Mouse (Mus musculus) MEL (cell line): ENCODE measurements around the gene Trpm8.

Experiments
- CTCF ChIP-seq, 3 experiments: IDR thresholded peaks in 2 of 3; conservative IDR thresholded peaks in 1 of 3; 2 replicates each; pipeline ENCODE4 v1.5.1; 2011 to 2012; ENCODE audit warnings: low read length in 3 of 3, low read depth in 2 of 3, mild to moderate bottlenecking in 2 of 3, improper control_type of control experiment in 1 of 3, inconsistent platforms in 1 of 3, mixed read lengths in 1 of 3, moderate library complexity in 1 of 3; ENCODE audit not compliant: control insufficient read depth in 1 of 3, insufficient read depth in 1 of 3, poor library complexity in 1 of 3, severe bottlenecking in 1 of 3
- ELF1 ChIP-seq: IDR thresholded peaks from 2 replicates; pipeline ENCODE4 v1.6.1; 2014; ENCODE audit warnings: low read depth, mild to moderate bottlenecking, inconsistent platforms, low read length, improper control_type of control experiment, moderate library complexity
- ETS1 ChIP-seq: IDR thresholded peaks from 2 replicates; pipeline ENCODE4 v1.6.1; 2012; ENCODE audit warnings: low read depth, mild to moderate bottlenecking, inconsistent platforms, low read length, improper control_type of control experiment, moderate library complexity
- GATA1 ChIP-seq: IDR thresholded peaks from 2 replicates; pipeline ENCODE4 v1.6.1; 2011; ENCODE audit warnings: low read depth, low read length, improper control_type of control experiment
- POLR2A ChIP-seq, 2 experiments: IDR thresholded peaks; 2 replicates each; pipeline ENCODE4 v1.6.1; 2011 to 2012; ENCODE audit warnings: low read length in 2 of 2, mild to moderate bottlenecking in 2 of 2, control low read depth in 1 of 2, improper control_type of control experiment in 1 of 2, low read depth in 1 of 2, moderate library complexity in 1 of 2; ENCODE audit not compliant: control insufficient read depth in 1 of 2, insufficient read depth in 1 of 2, poor library complexity in 1 of 2
- SMC3 ChIP-seq: IDR thresholded peaks from 2 replicates; pipeline ENCODE4 v1.6.1; 2011; ENCODE audit warnings: low read depth, low read length, improper control_type of control experiment
- TCF12 ChIP-seq: IDR thresholded peaks from 2 replicates; pipeline ENCODE4 v1.6.1; 2014; ENCODE audit warnings: low read depth, mild to moderate bottlenecking, inconsistent platforms, low read length, improper control_type of control experiment, moderate library complexity
- UBTF ChIP-seq: IDR thresholded peaks from 2 replicates; pipeline ENCODE4 v1.6.1; 2012; ENCODE audit warnings: low read depth, mild to moderate bottlenecking, inconsistent platforms, low read length, improper control_type of control experiment, moderate library complexity, borderline replicate concordance; ENCODE audit not compliant: insufficient read depth
- ZNF384 ChIP-seq: IDR thresholded peaks from 2 replicates; pipeline ENCODE4 v1.6.1; 2012; ENCODE audit warnings: low read depth, mild to moderate bottlenecking, inconsistent platforms, low read length, improper control_type of control experiment

DNA sequence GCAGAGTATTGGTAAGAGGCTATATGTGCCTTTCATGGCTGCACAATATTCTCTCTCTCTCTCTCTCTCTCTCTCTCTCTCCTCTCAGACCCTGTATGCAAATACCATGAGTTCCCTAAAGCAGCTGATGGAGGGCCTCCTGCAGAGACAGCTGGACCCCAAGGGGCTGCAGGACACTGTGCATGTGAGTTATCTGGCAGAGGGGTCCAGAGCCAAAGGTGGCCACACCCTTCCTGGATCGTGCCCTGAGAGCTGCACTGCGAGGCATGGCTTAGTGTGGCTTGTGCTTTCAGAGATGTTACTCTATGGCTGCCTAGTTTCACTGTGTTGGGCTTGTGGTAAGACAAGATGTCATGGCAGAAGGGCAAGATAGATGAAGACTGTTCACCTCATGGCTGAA, 29.8 kb upstream of the Trpm8 start:
- TF ChIP-seq POLR2A (IDR thresholded peaks at IDR 0.05; ENCODE audit: control insufficient read depth in 1 of 2, insufficient read depth in 1 of 2, low read depth in 1 of 2, low read length in 2 of 2, poor library complexity in 1 of 2) (no peak), GATA1 (no peak), CTCF (IDR thresholded peaks at IDR 0.05 in 2 of 3, conservative IDR thresholded peaks at IDR 0.05 in 1 of 3; ENCODE audit: control insufficient read depth in 1 of 3, insufficient read depth in 1 of 3, low read depth in 2 of 3, low read length in 3 of 3, poor library complexity in 1 of 3, severe bottlenecking in 1 of 3) (no peak), ETS1 (no peak), SMC3 (no peak), TCF12 (no peak), ELF1 (no peak), ZNF384 (no peak), UBTF (no peak)
